Mouse (Mus musculus): ENCODE measurements around the gene Fkbp8. TPM values are rescaled to one million over a fixed set of nuclear protein-coding genes. Genes with fewer than 3 reads are reported as not detected.

Gene Fkbp8
- polyA plus RNA-seq, 1 experiment from 2014 or later = 353 TPM

DNA sequence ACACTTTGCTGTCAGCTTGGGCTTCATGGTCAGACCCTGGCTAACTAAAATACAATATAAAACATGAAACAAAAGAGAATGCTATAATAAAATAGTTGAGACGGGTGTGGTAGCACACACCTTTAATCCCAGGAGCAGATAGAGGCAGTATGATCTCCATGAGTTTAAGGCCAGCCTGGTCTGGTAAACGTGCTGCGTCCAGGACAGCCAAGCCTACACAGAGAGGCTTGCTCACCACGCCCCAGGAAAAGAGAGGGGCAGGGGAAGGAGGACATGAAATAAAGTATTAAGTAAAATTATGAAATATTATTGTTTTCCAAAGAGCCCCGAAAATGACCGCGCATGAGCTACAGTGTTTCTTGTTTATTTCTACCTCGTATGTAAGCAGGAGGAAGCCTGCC, 413 bp upstream of the Fkbp8 start:
- Histone ChIP-seq H3K4me3 (ENCODE audit: low read length) (peak overlapping the region; percentile 84), H3K9ac (replicated peaks; ENCODE audit: low read length) (peak overlapping the region; percentile 98), H3K36me3 (ENCODE audit: insufficient read depth, low read length) (peaks cover 24% of the 10 kb centered on the region), H3K27me3 (ENCODE audit: insufficient read depth, low read length) (no peaks in the 10 kb centered on the region), H3K4me1 (ENCODE audit: insufficient read depth, low read length) (peaks cover 30% of the 10 kb centered on the region), H3K9me3 (ENCODE audit: low read length) (no peaks in the 10 kb centered on the region), H3K27ac (ENCODE audit: low read length) (peak overlapping the region; percentile 87; the same call in 1 of the 2 replicates), H3K4me2 (replicated peaks; ENCODE audit: low read depth, low read length) (peak overlapping the region; percentile 80)
- 2% methylated on average over 8 of the region's 8 CpGs for WGBS
- ATAC-seq (ENCODE audit: low FRiP score, low TSS enrichment) = no peak

- Histone ChIP-seq H3K4me3 (ENCODE audit: low read length) (peak overlapping the region; percentile 84), H3K9ac (replicated peaks; ENCODE audit: low read length) (peak overlapping the region; percentile 98), H3K36me3 (ENCODE audit: insufficient read depth, low read length) (peaks cover 33% of the 10 kb centered on the region), H3K4me2 (replicated peaks; ENCODE audit: low read depth, low read length) (peak overlapping the region; percentile 80), H3K27me3 (ENCODE audit: insufficient read depth, low read length) (no peaks in the 10 kb centered on the region), H3K4me1 (ENCODE audit: insufficient read depth, low read length) (peaks cover 25% of the 10 kb centered on the region), H3K9me3 (ENCODE audit: low read length) (no peaks in the 10 kb centered on the region), H3K27ac (ENCODE audit: low read length) (peak overlapping the region; percentile 87)
- ATAC-seq (ENCODE audit: low FRiP score, low TSS enrichment) = no peak
- 28% methylated on average over 13 of the region's 13 CpGs for WGBS
These were observed 766 bp downstream of the Fkbp8 start for GRCm38 (mm10) chr8:70528182-70528797.

DNA sequence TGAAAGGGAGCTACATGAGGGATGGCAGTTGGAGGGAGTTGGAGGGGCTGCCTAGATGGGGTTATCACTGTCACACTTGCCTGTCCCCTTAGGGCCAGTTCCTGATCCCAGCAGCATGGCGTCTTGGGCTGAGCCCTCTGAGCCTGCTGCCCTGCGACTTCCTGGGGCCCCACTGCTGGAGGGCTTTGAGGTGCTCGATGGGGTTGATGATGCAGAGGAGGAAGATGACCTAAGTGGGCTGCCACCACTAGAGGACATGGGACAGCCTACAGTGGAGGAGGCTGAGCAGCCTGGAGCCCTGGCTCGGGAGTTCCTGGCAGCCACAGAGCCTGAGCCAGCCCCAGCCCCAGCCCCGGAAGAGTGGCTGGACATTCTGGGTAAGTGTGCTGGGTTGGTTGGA, 1.8 kb downstream of the Fkbp8 start:
- Histone ChIP-seq H3K4me3 (ENCODE audit: low read length) (no peak overlapping the region), H3K9ac (replicated peaks; ENCODE audit: low read length) (no peak overlapping the region)
- 74% methylated on average over 5 of the region's 5 CpGs for WGBS

GRCm38 (mm10) chr8:70529741-70530161, 2.2 kb downstream of the Fkbp8 start:
- H3K27ac ChIP-seq (ENCODE audit: low read length) = no peak overlapping the region
- H3K36me3 ChIP-seq (ENCODE audit: insufficient read depth, low read length) = peaks cover 45% of the 10 kb centered on the region
- peaks cover 20% of the 10 kb centered on the region for H3K4me1 ChIP-seq (ENCODE audit: insufficient read depth, low read length)
- no peak overlapping the region for H3K4me2 ChIP-seq (replicated peaks; ENCODE audit: low read depth, low read length)
- no peak overlapping the region for H3K9ac ChIP-seq (replicated peaks; ENCODE audit: low read length)
- 90% methylated on average over 3 of the region's 3 CpGs for whole genome bisulfite sequencing
- H3K27me3 ChIP-seq (ENCODE audit: insufficient read depth, low read length) = no peaks in the 10 kb centered on the region
- H3K4me3 ChIP-seq (ENCODE audit: low read length) = no peak overlapping the region
- no peaks in the 10 kb centered on the region for H3K9me3 ChIP-seq (ENCODE audit: low read length)
- ATAC-seq (ENCODE audit: low FRiP score, low TSS enrichment) = no peak

More for the DNA sequence above, 1.8 kb downstream of the Fkbp8 start:
- Histone ChIP-seq H3K27ac (ENCODE audit: low read length) (no peak overlapping the region), H3K36me3 (ENCODE audit: insufficient read depth, low read length) (peaks cover 41% of the 10 kb centered on the region), H3K4me1 (ENCODE audit: insufficient read depth, low read length) (peaks cover 20% of the 10 kb centered on the region), H3K9me3 (ENCODE audit: low read length) (no peaks in the 10 kb centered on the region), H3K4me2 (replicated peaks; ENCODE audit: low read depth, low read length) (no peak overlapping the region), H3K27me3 (ENCODE audit: insufficient read depth, low read length) (no peaks in the 10 kb centered on the region)
- no peak for ATAC-seq (ENCODE audit: low FRiP score, low TSS enrichment)

- Histone ChIP-seq H3K27me3 (ENCODE audit: insufficient read depth, low read length) (no peaks in the 10 kb centered on the region), H3K9me3 (ENCODE audit: low read length) (no peaks in the 10 kb centered on the region), H3K4me3 (ENCODE audit: low read length) (no peak overlapping the region), H3K27ac (ENCODE audit: low read length) (no peak overlapping the region), H3K4me2 (replicated peaks; ENCODE audit: low read depth, low read length) (no peak overlapping the region), H3K36me3 (ENCODE audit: insufficient read depth, low read length) (peaks cover 51% of the 10 kb centered on the region), H3K9ac (replicated peaks; ENCODE audit: low read length) (no peak overlapping the region), H3K4me1 (ENCODE audit: insufficient read depth, low read length) (peaks cover 20% of the 10 kb centered on the region)
- 96% methylated on average over 2 of the region's 2 CpGs for WGBS
- ATAC-seq (ENCODE audit: low FRiP score, low TSS enrichment) = no peak
These were observed 2.8 kb downstream of the Fkbp8 start for GRCm38 (mm10) chr8:70530314-70530713.

GRCm38 (mm10) chr8:70534281-70534680, 6.8 kb downstream of the Fkbp8 start:
- peaks cover 6% of the 10 kb centered on the region for H3K4me1 ChIP-seq (ENCODE audit: insufficient read depth, low read length)
- H3K36me3 ChIP-seq (ENCODE audit: insufficient read depth, low read length) = peaks cover 68% of the 10 kb centered on the region
- no peak overlapping the region for H3K27ac ChIP-seq (ENCODE audit: low read length)
- H3K9ac ChIP-seq (replicated peaks; ENCODE audit: low read length) = no peak overlapping the region
- ATAC-seq (ENCODE audit: low FRiP score, low TSS enrichment) = no peak
- no peak overlapping the region for H3K4me3 ChIP-seq (ENCODE audit: low read length)
- WGBS = 92% methylated on average over 12 of the region's 12 CpGs
- no peaks in the 10 kb centered on the region for H3K27me3 ChIP-seq (ENCODE audit: insufficient read depth, low read length)
- no peak overlapping the region for H3K4me2 ChIP-seq (replicated peaks; ENCODE audit: low read depth, low read length)
- H3K9me3 ChIP-seq (ENCODE audit: low read length) = no peaks in the 10 kb centered on the region

DNA sequence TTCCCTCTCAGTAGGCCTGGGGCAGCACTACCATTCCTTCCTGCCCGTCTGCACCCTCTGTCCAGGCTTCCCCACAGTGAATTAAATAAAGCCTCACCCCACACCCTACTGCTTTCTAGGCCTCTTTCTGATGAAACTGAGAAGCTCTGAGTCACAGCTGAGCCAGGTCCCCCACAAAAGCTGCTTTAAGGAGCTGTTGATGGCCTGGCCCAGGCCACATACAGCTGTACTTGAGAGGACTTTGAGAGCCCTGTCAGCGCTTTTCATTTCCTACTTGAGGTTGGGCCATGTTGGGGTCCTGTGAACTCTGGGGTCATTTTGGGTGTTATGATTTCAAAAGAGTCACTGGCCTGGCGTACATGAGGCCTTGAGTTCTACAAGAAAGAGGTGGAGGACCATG, 7.7 kb downstream of the Fkbp8 start:
- H3K4me3 ChIP-seq (ENCODE audit: low read length) = no peak overlapping the region
- no peak overlapping the region for H3K9ac ChIP-seq (replicated peaks; ENCODE audit: low read length)
- 97% methylated on average over 3 of the region's 3 CpGs for WGBS
- H3K36me3 ChIP-seq (ENCODE audit: insufficient read depth, low read length) = peaks cover 62% of the 10 kb centered on the region
- H3K27me3 ChIP-seq (ENCODE audit: insufficient read depth, low read length) = no peaks in the 10 kb centered on the region
- no peak for ATAC-seq (ENCODE audit: low FRiP score, low TSS enrichment)
- H3K4me1 ChIP-seq (ENCODE audit: insufficient read depth, low read length) = peaks cover 7% of the 10 kb centered on the region
- no peaks in the 10 kb centered on the region for H3K9me3 ChIP-seq (ENCODE audit: low read length)
- H3K4me2 ChIP-seq (replicated peaks; ENCODE audit: low read depth, low read length) = no peak overlapping the region
- H3K27ac ChIP-seq (ENCODE audit: low read length) = no peak overlapping the region

DNA sequence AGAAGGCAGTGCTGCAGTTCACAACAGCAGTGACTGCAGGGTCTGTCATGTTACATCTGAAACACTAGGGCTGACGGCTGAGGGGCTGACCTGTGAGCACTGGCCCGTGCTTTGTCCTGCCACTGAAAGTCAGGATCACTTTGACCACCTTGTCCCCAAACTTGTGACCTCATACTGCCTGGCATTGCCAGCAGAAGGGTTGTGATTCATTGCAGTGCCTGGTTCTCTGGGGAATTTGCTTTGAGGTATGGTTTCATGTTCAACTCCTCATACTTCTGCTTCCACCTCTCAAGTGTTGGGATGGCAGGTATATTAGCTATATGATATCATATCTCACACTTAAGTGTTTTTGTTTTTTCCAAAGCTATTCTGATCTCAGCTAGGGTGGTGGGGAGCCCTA, 8.2 kb downstream of the Fkbp8 start:
- Histone ChIP-seq H3K27ac (ENCODE audit: low read length) (no peak overlapping the region), H3K4me1 (ENCODE audit: insufficient read depth, low read length) (peaks cover 12% of the 10 kb centered on the region), H3K4me3 (ENCODE audit: low read length) (no peak overlapping the region), H3K36me3 (ENCODE audit: insufficient read depth, low read length) (peaks cover 58% of the 10 kb centered on the region), H3K4me2 (replicated peaks; ENCODE audit: low read depth, low read length) (no peak overlapping the region), H3K9me3 (ENCODE audit: low read length) (no peaks in the 10 kb centered on the region), H3K9ac (replicated peaks; ENCODE audit: low read length) (no peak overlapping the region), H3K27me3 (ENCODE audit: insufficient read depth, low read length) (no peaks in the 10 kb centered on the region)
- WGBS = 80% methylated on average over 2 of the region's 2 CpGs
- no peak for ATAC-seq (ENCODE audit: low FRiP score, low TSS enrichment)

- peak overlapping the region; percentile 86 for H3K4me2 ChIP-seq (replicated peaks; ENCODE audit: low read depth, low read length)
- H3K4me3 ChIP-seq (ENCODE audit: low read length) = peak overlapping the region; percentile 92
- H3K27ac ChIP-seq (ENCODE audit: low read length) = peak overlapping the region; percentile 98
- peak overlapping the region; percentile 94 for H3K9ac ChIP-seq (replicated peaks; ENCODE audit: low read length)
- ATAC-seq (ENCODE audit: low FRiP score, low TSS enrichment) = peak; percentile 21; the same call in 1 of the 2 replicates
- H3K4me1 ChIP-seq (ENCODE audit: insufficient read depth, low read length) = peaks cover 28% of the 10 kb centered on the region
- WGBS = 10% methylated on average over 24 of the region's 24 CpGs
- H3K9me3 ChIP-seq (ENCODE audit: low read length) = no peaks in the 10 kb centered on the region
- H3K36me3 ChIP-seq (ENCODE audit: insufficient read depth, low read length) = peaks cover 35% of the 10 kb centered on the region
- no peaks in the 10 kb centered on the region for H3K27me3 ChIP-seq (ENCODE audit: insufficient read depth, low read length)
These were observed 10.6 kb downstream of the Fkbp8 start for GRCm38 (mm10) chr8:70538024-70538579.

DNA sequence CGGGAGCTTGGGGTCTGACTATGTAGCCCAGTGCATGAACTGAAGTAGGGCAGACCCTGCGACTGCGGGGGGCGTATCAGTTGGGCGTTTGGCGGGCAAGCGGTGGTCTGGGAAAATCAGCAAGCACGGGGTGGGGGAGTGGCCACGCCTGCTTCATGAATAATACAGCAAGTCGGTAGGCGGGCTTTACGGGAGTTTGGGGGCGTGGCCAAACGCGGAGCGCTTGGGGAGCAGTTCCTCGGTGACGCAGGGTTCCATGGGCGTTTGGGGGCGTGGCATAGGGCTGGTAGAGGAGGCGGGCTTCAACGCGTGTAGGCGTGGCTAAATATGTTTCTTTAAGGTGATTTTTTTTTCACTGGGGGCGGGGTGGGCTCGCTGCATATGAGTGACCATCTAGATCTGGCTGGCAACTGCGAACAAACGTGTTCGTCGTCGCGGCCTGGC, 11.1 kb downstream of the Fkbp8 start:
- Histone ChIP-seq H3K9ac (replicated peaks; ENCODE audit: low read length) (peak overlapping the region; percentile 94), H3K9me3 (ENCODE audit: low read length) (no peaks in the 10 kb centered on the region), H3K4me3 (ENCODE audit: low read length) (peak overlapping the region; percentile 92), H3K27me3 (ENCODE audit: insufficient read depth, low read length) (no peaks in the 10 kb centered on the region), H3K36me3 (ENCODE audit: insufficient read depth, low read length) (peaks cover 34% of the 10 kb centered on the region), H3K27ac (ENCODE audit: low read length) (peak overlapping the region; percentile 98), H3K4me1 (ENCODE audit: insufficient read depth, low read length) (peaks cover 32% of the 10 kb centered on the region), H3K4me2 (replicated peaks; ENCODE audit: low read depth, low read length) (peak overlapping the region; percentile 86)
- ATAC-seq (ENCODE audit: low FRiP score, low TSS enrichment) = peak; percentile 60
- under 1% methylated on average over 32 of the region's 32 CpGs for whole genome bisulfite sequencing

Measured in kidney, embryonic 16.5 days (tissue).